Mouse (Mus musculus) CH12.LX (cell line): Measurements from ENCODE around the gene Pspn. TPM values are rescaled to one million over a fixed set of nuclear protein-coding genes. Genes with fewer than 3 reads are reported as not detected.

Experiments
- DNase-seq: peaks from one replicate; pipeline ENCODE4 v3.0.0-alpha.2; 2013; ENCODE audit errors: extremely low read depth
- H3K27ac ChIP-seq: 2 replicates; pipeline ENCODE4 v1.5.1; 2012; ENCODE audit warnings: low read depth, mild to moderate bottlenecking, control low read depth, moderate library complexity; ENCODE audit not compliant: insufficient read depth
- H3K27me3 ChIP-seq: replicated peaks from 2 replicates; pipeline ENCODE3; 2012; ENCODE audit warnings: inconsistent platforms
- H3K36me3 ChIP-seq, 2 experiments: replicated peaks in 1 of 2; 2 replicates each; pipeline versions ENCODE3 to v1.6.1; 2012; ENCODE audit warnings: inconsistent platforms in 1 of 2, low read length in 1 of 2, mild to moderate bottlenecking in 1 of 2, mixed read lengths in 1 of 2, moderate library complexity in 1 of 2; ENCODE audit not compliant: control insufficient read depth in 1 of 2, insufficient read depth in 1 of 2
- H3K4me1 ChIP-seq, 2 experiments: 2 replicates each; pipeline ENCODE4 v1.6.1; 2012; ENCODE audit warnings: inconsistent platforms in 1 of 2, moderate library complexity in 1 of 2; ENCODE audit not compliant: insufficient read depth in 2 of 2, control insufficient read depth in 1 of 2
- H3K4me2 ChIP-seq: 2 replicates; pipeline ENCODE4 v1.6.1; 2012; ENCODE audit warnings: low read depth, mild to moderate bottlenecking, control low read depth; ENCODE audit not compliant: poor library complexity, insufficient read depth, severe bottlenecking
- H3K4me3 ChIP-seq, 3 experiments: fragments of 150-350 bp in 1 of 3; sonication (generic) in 1 of 3; replicated peaks in 1 of 3; 2 replicates each; pipeline versions ENCODE3 to v1.5.1; 2011 to 2012; ENCODE audit warnings: low read depth in 2 of 3, low read length in 2 of 3, mild to moderate bottlenecking in 2 of 3, moderate library complexity in 2 of 3, control low read depth in 1 of 3, improper control_type of control experiment in 1 of 3, inconsistent platforms in 1 of 3, mixed read lengths in 1 of 3; ENCODE audit not compliant: poor library complexity in 1 of 3
- H3K79me2 ChIP-seq: replicated peaks from 2 replicates; pipeline ENCODE4 v1.6.1; 2012; ENCODE audit warnings: mild to moderate bottlenecking, moderate library complexity; ENCODE audit not compliant: control insufficient read depth, poor library complexity, insufficient read depth, severe bottlenecking; ENCODE audit errors: extremely low read depth
- H3K9ac ChIP-seq: 2 replicates; pipeline ENCODE4 v1.6.1; 2012; ENCODE audit warnings: low read depth, mild to moderate bottlenecking, control low read depth, moderate library complexity; ENCODE audit not compliant: insufficient read depth
- H3K9me3 ChIP-seq: replicated peaks from 2 replicates; pipeline ENCODE3; 2012; ENCODE audit warnings: low read length, inconsistent platforms, mixed read lengths
- BHLHE40 ChIP-seq: IDR thresholded peaks from 2 replicates; pipeline ENCODE4 v1.6.1; 2011; ENCODE audit warnings: mild to moderate bottlenecking, low read depth, low read length, improper control_type of control experiment
- CHD1 ChIP-seq: IDR thresholded peaks from 2 replicates; pipeline ENCODE4 v1.6.1; 2012; ENCODE audit warnings: low read depth, low read length, improper control_type of control experiment, inconsistent platforms
- CHD2 ChIP-seq: IDR thresholded peaks from 2 replicates; pipeline ENCODE4 v1.6.1; 2011; ENCODE audit warnings: low read length, improper control_type of control experiment
- CTCF ChIP-seq, 2 experiments: IDR thresholded peaks in 1 of 2; conservative IDR thresholded peaks in 1 of 2; 2 replicates each; pipeline ENCODE4 v1.5.1; 2011 to 2012; ENCODE audit warnings: low read depth in 2 of 2, low read length in 2 of 2, improper control_type of control experiment in 1 of 2, inconsistent platforms in 1 of 2, mild to moderate bottlenecking in 1 of 2, moderate library complexity in 1 of 2
- ELF1 ChIP-seq: IDR thresholded peaks from 2 replicates; pipeline ENCODE4 v1.6.1; 2014; ENCODE audit warnings: low read depth, mild to moderate bottlenecking, inconsistent platforms, low read length, improper control_type of control experiment
- EP300 ChIP-seq: IDR thresholded peaks from 2 replicates; pipeline ENCODE4 v1.6.1; 2011; ENCODE audit warnings: low read length, improper control_type of control experiment
- GABPA ChIP-seq: IDR thresholded peaks from 2 replicates; pipeline ENCODE4 v1.6.1; 2012; ENCODE audit warnings: low read depth, low read length, improper control_type of control experiment, inconsistent platforms; ENCODE audit not compliant: insufficient replicate concordance
- JUND ChIP-seq: conservative IDR thresholded peaks from 2 replicates; pipeline ENCODE4 v1.6.1; 2011; ENCODE audit warnings: low read depth, low read length, improper control_type of control experiment
- MAX ChIP-seq: IDR thresholded peaks from 2 replicates; pipeline ENCODE4 v1.6.1; 2011; ENCODE audit warnings: low read length, improper control_type of control experiment
- MAZ ChIP-seq: IDR thresholded peaks from 2 replicates; pipeline ENCODE4 v1.6.1; 2012; ENCODE audit warnings: low read depth, mild to moderate bottlenecking, inconsistent platforms, low read length, improper control_type of control experiment, moderate library complexity
- MEF2A ChIP-seq: IDR thresholded peaks from 2 replicates; pipeline ENCODE4 v1.6.1; 2014; ENCODE audit warnings: low read depth, mild to moderate bottlenecking, inconsistent platforms, low read length, improper control_type of control experiment, borderline replicate concordance
- MYC ChIP-seq: IDR thresholded peaks from 2 replicates; pipeline ENCODE4 v1.6.1; 2011; ENCODE audit warnings: low read depth, mild to moderate bottlenecking, improper control_type of control experiment, low read length
- NRF1 ChIP-seq: IDR thresholded peaks from 2 replicates; pipeline ENCODE4 v1.6.1; 2014; ENCODE audit warnings: low read depth, mild to moderate bottlenecking, inconsistent platforms, low read length, improper control_type of control experiment, moderate library complexity
- POLR2A ChIP-seq: IDR thresholded peaks from 2 replicates; pipeline ENCODE4 v1.6.1; 2011; ENCODE audit warnings: low read depth, mild to moderate bottlenecking, improper control_type of control experiment, low read length
- SIN3A ChIP-seq: IDR thresholded peaks from 2 replicates; pipeline ENCODE4 v1.6.1; 2012; ENCODE audit warnings: low read length, improper control_type of control experiment, inconsistent platforms
- TCF12 ChIP-seq: IDR thresholded peaks from 2 replicates; pipeline ENCODE4 v1.6.1; 2014; ENCODE audit warnings: low read depth, mild to moderate bottlenecking, inconsistent platforms, low read length, improper control_type of control experiment
- UBTF ChIP-seq: IDR thresholded peaks from 2 replicates; pipeline ENCODE4 v1.6.1; 2012; ENCODE audit warnings: low read depth, mild to moderate bottlenecking, inconsistent platforms, low read length, improper control_type of control experiment, moderate library complexity
- USF1 ChIP-seq: IDR thresholded peaks from 2 replicates; pipeline ENCODE4 v1.6.1; 2014; ENCODE audit warnings: low read depth, mild to moderate bottlenecking, inconsistent platforms, low read length, improper control_type of control experiment
- USF2 ChIP-seq: conservative IDR thresholded peaks from 2 replicates; pipeline ENCODE4 v1.6.1; 2011; ENCODE audit warnings: low read depth, low read length, improper control_type of control experiment
- ZC3H11A ChIP-seq: IDR thresholded peaks from 2 replicates; pipeline ENCODE4 v1.6.1; 2012; ENCODE audit warnings: low read depth, mild to moderate bottlenecking, inconsistent platforms, low read length, improper control_type of control experiment
- ZKSCAN1 ChIP-seq: IDR thresholded peaks from 2 replicates; pipeline ENCODE4 v1.6.1; 2012; ENCODE audit warnings: low read depth, inconsistent platforms, low read length, improper control_type of control experiment, borderline replicate concordance
- ZMIZ1 ChIP-seq: IDR thresholded peaks from 2 replicates; pipeline ENCODE4 v1.6.1; 2012; ENCODE audit warnings: low read depth, mild to moderate bottlenecking, inconsistent platforms, low read length, improper control_type of control experiment
- ZNF384 ChIP-seq: IDR thresholded peaks from 2 replicates; pipeline ENCODE4 v1.6.1; 2012; ENCODE audit warnings: low read depth, low read length, improper control_type of control experiment, inconsistent platforms
- dilution Hi-C: fragments of 300-500 bp; cut with MboI; formaldehyde crosslinking; loops from 2 replicates; pipeline ENCODE4 v1.14.3; 2020; ENCODE audit warnings: low sequenced_read_pairs; ENCODE audit not compliant: extremely low pct_unique_long_range_greater_than_20kb, extremely low pct_ligation_motif_present
- in situ Hi-C: fragments of 300-500 bp; cut with MboI; formaldehyde crosslinking; loops from 3 replicates; pipeline ENCODE4 v1.14.3; 2019; ENCODE audit warnings: low sequenced_read_pairs, low pct_ligation_motif_present, low pct_unique_long_range_greater_than_20kb, mixed read lengths
- polyA plus RNA-seq: library from polyadenylated mRNA; unstranded; fragments of >175 nt; gene quantifications from 2 replicates; pipeline ENCODE4 v1.2.1, GENCODE M21; 2012; ENCODE audit warnings: low read depth; ENCODE audit not compliant: insufficient read length
- total RNA-seq, 2 experiments: library from RNA; depleted of rRNA; stranded (reverse); fragments of 300-350 nt in 1 of 2; fragments of >200 nt in 1 of 2; gene quantifications; 2 replicates each; pipeline ENCODE4 v1.2.3; 2012 to 2014

The Pspn gene
- total and polyA plus RNA-seq, 3 experiments: 0.34 to 0.69 TPM; not detected in 1

DNA sequence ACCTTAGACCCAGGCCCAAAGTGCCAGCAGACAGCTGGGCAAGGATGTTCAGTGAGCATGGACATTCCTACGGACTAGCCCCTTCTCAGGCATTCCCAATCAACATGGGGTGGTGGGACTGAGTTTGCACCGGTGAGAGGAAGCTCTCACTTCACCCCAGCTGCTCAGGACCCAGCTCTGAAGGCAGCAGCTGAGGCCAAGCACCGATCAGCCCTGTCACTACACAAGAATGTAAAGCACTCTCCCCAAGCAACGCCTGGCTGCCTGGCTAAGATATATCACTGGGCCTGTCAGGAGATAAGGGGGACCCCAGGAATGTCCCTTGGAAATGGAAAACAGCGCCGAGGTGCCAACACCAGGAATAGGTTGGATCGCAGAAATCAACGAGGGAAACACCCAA, 1.4 kb upstream of the Pspn start:
- in situ Hi-C loops: no loop called here
- no peaks in the 10 kb centered on the region for H3K9me3 ChIP-seq
- H3K79me2 ChIP-seq: no peaks in the 10 kb centered on the region
- H3K4me2 ChIP-seq: no peak overlapping the region
- TF ChIP-seq CTCF (conservative IDR thresholded peaks at IDR 0.05 in 1 of 2, IDR thresholded peaks at IDR 0.05 in 1 of 2; ENCODE audit: low read depth in 2 of 2, low read length in 2 of 2) (no peak), POLR2A (0 out of 2 replicates have a peak, but pooled peaks have one; percentile 21)
- no peak overlapping the region for H3K9ac ChIP-seq
- DNase-seq: no peak
- dilution Hi-C loops: no loop called here
- no peak overlapping the region for H3K4me3 ChIP-seq
- H3K4me1 ChIP-seq: peaks cover 4 to 27% of the 10 kb centered on the region in 2 experiments; a peak in 3 of 4 replicates
- H3K36me3 ChIP-seq: peaks cover 55 to 84% of the 10 kb centered on the region in 2 experiments
- no peak overlapping the region for H3K27ac ChIP-seq
- H3K27me3 ChIP-seq: no peaks in the 10 kb centered on the region

- Histone ChIP-seq H3K36me3 (peaks cover 49 to 85% of the 10 kb centered on the region in 2 experiments), H3K27me3 (no peaks in the 10 kb centered on the region), H3K4me2 (no peak overlapping the region), H3K9ac (no peak overlapping the region), H3K4me3 (no peak overlapping the region), H3K4me1 (peaks cover 4 to 33% of the 10 kb centered on the region in 2 experiments; a peak in 3 of 4 replicates), H3K9me3 (no peaks in the 10 kb centered on the region), H3K27ac (no peak overlapping the region)
- no peak for DNase-seq
- dilution Hi-C loops: no loop called here
- TF ChIP-seq BHLHE40: 0 out of 2 replicates have a peak, but pooled peaks have one; percentile 26
- TF ChIP-seq CHD1: no peak
- TF ChIP-seq, all 38 proteins: peak for 1
- in situ Hi-C loops: loop anchor here (10.0 kb wide), 2 partner anchors 205 to 335 kb away; no protein-coding TSS in a partner anchor
- no peaks in the 10 kb centered on the region for H3K79me2 ChIP-seq
These were observed 404 bp downstream of the Pspn start for GRCm38 (mm10) chr17:56999414-56999813.

DNA sequence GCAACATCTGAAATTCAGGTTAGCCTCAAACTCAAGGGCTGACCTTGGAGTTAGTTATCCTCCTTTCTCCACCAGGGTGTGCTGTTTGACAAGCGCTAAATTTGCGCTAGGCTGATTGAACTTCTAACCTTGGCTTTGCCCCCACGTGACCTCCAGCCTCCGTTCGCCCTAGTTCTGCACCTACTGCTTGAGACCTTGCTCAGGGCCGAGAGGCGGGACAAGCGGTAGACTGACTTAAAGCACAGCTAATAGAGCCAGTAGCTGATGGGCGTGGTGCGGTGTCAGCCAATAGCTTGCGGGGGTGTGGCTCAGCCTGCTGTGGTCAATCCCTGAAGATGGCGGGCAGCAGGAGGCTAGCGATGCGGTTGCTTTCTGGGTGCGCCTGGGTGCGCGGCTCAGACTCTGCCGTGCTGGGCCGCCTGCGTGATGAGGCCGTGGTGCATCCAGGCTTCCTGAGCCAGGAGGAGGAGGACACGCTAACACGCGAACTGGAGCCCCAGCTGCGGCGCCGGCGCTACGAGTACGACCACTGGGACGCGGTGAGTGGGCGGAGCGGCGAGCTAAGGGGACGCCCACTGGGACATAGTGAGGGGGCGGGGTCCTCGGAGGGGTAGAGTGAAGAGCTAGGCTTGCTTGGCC, 2.7 kb downstream of the Pspn start, which contains the start of gene Alkbh7:
Gene Alkbh7 (plus strand): TSS at position 311 of the 639 bp plus-strand sequence.
- H3K4me3 ChIP-seq: peak within 1 kb of the TSS; percentile 68 to 87 (median 76)
- peaks cover 53 to 85% of the 10 kb centered on the region in 2 experiments for H3K36me3 ChIP-seq
- H3K79me2 ChIP-seq: peaks cover 3% of the 10 kb centered on the region; the same call in 1 of the 2 replicates
- H3K4me2 ChIP-seq: peak within 1 kb of the TSS; percentile 72
- H3K9me3 ChIP-seq: no peaks in the 10 kb centered on the region
- peaks cover 8 to 40% of the 10 kb centered on the region in 2 experiments for H3K4me1 ChIP-seq
- in situ Hi-C loops: loop anchor here (10.0 kb wide), 2 partner anchors 208 to 338 kb away; no protein-coding TSS in a partner anchor
- no peaks in the 10 kb centered on the region for H3K27me3 ChIP-seq
- peak within 1 kb of the TSS; percentile 32 for H3K9ac ChIP-seq
- DNase-seq: peak; percentile 100
- dilution Hi-C loops: no loop called here
- H3K27ac ChIP-seq: peak within 1 kb of the TSS; percentile 42; the same call in 1 of the 2 replicates
- TF ChIP-seq MAZ (0 out of 2 replicates have a peak, but pooled peaks have one; percentile 34), ZC3H11A (peak; percentile 41; the same call in 1 of the 2 replicates), USF2 (peak; percentile 98), MYC (peak; percentile 84), EP300 (no peak), BHLHE40 (peak; percentile 91), MAX (peak; percentile 99), ZMIZ1 (peak; percentile 61), CTCF (conservative IDR thresholded peaks at IDR 0.05 in 1 of 2, IDR thresholded peaks at IDR 0.05 in 1 of 2; ENCODE audit: low read depth in 2 of 2, low read length in 2 of 2) (peak; percentile 59 to 94), POLR2A (peak; percentile 64; the same call in 1 of the 2 replicates), TCF12 (peak; percentile 55; the same call in 1 of the 2 replicates), ELF1 (peak; percentile 59; the same call in 1 of the 2 replicates), NRF1 (peak; percentile 48), ZNF384 (no peak), GABPA (no peak), UBTF (no peak), JUND (no peak), USF1 (peak; percentile 98), ZKSCAN1 (no peak), CHD2 (peak; percentile 90), MEF2A (no peak), CHD1 (no peak), SIN3A (peak; percentile 83)
